Mouse (Mus musculus) activated CD4-positive, CD25-positive, alpha-beta regulatory T cell, adult 4 months (primary cell): ENCODE data around the gene Frmd4b. TPM values are rescaled to one million over a fixed set of nuclear protein-coding genes. Genes with fewer than 3 reads are reported as not detected.

Source experiments
- ATAC-seq: one replicate; pipeline ENCODE4 v1.8.0; 2017
- polyA plus RNA-seq, 2 experiments: library from polyadenylated mRNA; unstranded; fragments of 100-300 nt; shearing (Covaris generic); gene quantifications; one replicate each; pipeline ENCODE4 v1.2.1; 2017

Frmd4b gene
- polyA plus RNA-seq, 2 experiments from 2014 or later = 11.3 to 14.1 TPM

DNA sequence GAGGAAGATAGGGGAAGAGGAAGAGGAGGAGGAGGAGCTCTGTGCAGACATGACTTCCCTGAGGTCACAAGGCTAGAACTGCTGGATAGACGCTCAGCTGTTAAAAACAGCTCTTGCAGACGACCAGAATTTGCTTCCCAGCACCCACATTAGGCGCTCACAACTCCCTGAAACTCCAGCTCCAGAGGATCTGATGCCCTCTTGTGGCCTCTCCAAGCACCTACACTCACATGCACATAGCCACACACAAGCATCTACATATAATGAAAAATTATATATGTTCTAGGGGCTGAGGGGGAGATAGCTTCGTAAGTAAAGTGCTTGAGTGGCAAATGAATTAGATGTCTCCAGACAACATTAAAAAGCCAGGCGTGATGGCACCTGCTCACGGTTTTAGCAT lies 378.0 kb downstream of the Frmd4b start:
- no peak for ATAC-seq

Other genes starting within 250 kb of the Frmd4b start
- under 1 TPM; 0.40 to 0.78 TPM for gene Mitf, start 189.5 kb upstream of the Frmd4b start, polyA plus RNA-seq